Mouse (Mus musculus): ENCODE data around the gene Disp1.

Gene Disp1

GRCm38 (mm10) chr1:183220796-183221718, at the start of gene Disp1:
Gene Disp1 (minus strand): TSS chr1:183221522.
- DNase-seq: peak; percentile 89

DNA sequence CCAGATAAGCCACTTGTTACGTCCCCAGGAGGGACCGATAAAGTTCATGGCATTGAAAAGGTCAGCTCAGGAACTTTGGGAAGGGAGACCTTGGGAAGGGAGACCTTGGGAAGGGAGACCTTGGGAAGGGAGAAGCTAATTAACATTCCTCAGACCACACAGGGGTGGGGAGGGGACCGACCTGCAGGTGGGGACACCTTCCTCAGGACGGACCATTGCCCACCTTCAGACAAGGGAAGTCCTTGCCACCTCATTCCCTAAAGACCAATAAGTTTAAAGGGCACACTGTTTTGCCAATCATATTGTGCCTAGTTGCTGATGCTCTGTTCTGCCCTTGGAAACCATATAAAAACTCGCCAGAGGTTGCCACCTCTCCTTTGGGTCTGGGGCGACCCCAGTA, 46.3 kb upstream of the Disp1 start:
- DNase-seq: no peak

GRCm38 (mm10) chr1:183265921-183266467, 44.7 kb upstream of the Disp1 start:
- DNase-seq: peak; percentile 61

GRCm38 (mm10) chr1:183264145-183265008, 43.1 kb upstream of the Disp1 start:
- no peak for DNase-seq

GRCm38 (mm10) chr1:183252574-183252973, 31.3 kb upstream of the Disp1 start:
- DNase-seq: peak; percentile 34

DNA sequence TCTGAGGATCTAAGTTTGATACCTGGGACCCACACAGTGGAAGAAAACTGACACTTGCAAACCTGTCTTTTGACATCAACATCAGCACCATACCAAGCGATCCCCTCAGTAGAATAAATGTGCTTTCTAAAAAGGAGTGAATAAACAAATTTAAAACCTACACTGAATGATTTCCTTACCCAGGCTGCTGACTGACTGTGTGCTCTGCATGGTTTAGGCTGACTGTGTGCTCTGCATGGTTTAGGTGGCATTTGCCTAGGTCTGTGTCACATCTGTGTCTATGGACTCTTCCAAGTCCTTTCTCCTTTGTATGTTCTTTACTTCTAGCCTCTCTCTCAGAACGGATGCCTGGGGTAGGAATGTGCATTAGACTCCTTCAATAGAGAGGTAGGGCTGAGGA, 30.5 kb upstream of the Disp1 start:
- no peak for DNase-seq

DNA sequence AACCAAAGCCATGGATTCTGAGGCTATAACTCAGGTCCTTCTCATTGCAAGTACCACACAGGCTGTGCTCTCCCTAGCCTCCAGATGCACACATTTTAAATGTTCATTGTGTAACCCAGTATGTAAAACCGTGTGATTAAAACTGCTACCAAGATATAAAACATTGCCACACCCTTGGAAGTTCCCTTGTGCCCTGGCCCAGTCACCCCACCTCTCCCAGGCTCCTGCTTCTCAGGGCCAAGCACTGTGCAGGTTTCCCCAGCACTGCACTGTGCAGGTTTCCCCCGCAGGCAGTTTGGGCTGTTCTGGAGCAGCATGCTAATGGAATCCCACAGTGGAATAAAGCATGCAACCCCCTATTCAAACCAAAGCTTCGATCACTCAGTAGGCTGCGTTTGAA, 29.3 kb upstream of the Disp1 start:
- DNase-seq: no peak

GRCm38 (mm10) chr1:183248144-183248543, 26.8 kb upstream of the Disp1 start:
- no peak for DNase-seq

GRCm38 (mm10) chr1:183243293-183243692, 22.0 kb upstream of the Disp1 start:
- DNase-seq: peak; percentile 53

DNA sequence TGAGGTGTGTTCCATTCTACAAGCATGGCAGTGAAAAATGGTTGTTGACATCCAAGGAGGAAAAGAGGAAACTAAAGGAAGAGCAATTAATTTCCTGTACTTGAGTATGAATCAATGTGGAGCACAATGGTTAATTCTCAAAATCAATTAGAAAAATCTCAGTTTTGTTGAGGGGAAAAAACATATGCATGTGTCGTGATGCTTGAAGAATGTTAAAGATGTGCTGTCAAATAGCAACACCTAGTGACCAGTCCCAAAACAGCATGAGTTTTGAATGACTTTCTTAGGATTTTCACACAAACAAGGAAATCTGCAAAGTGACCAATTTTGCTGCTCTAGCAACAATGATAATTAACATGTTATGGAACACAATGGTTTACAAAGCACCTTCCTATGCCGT, 16.6 kb upstream of the Disp1 start:
- DNase-seq: no peak

- DNase-seq: no peak
Observed at GRCm38 (mm10) chr1:183236460-183236859, 15.1 kb upstream of the Disp1 start.

GRCm38 (mm10) chr1:183233679-183234174, 12.4 kb upstream of the Disp1 start:
- DNase-seq: no peak

DNA sequence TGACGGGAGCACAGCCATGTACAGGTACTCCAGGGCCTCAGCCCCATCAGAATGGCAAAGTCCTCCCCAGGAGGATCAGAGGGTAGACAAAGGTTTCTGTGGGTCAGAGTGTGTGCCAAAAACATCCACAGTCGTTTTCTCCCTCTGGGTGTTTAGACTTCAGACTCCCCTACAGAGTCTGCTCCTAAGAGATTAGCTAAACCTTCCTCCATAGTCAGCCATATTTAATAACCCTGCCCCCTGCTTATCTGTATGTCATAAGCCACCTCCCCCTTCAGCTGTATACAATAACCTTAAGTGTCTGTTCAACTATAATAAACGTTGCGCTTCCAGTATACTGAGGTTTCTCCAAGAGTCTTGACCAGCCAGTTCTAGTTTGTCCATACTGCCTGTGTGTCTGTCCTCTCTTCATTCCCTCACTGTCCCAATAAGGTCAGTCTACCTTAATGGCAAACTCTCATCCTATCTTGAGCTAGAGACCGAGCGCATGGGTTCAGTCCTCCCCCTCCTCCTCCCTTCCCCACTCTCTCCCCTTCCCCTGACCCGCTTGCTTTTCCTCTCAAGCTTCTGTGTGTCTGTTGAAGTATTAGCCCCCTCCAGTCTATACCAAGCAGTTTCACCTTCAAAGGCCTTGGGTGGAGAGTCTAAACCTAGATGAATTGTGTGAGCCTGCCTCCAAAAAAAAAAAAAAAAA, 11.8 kb upstream of the Disp1 start:
- DNase-seq: no peak

DNA sequence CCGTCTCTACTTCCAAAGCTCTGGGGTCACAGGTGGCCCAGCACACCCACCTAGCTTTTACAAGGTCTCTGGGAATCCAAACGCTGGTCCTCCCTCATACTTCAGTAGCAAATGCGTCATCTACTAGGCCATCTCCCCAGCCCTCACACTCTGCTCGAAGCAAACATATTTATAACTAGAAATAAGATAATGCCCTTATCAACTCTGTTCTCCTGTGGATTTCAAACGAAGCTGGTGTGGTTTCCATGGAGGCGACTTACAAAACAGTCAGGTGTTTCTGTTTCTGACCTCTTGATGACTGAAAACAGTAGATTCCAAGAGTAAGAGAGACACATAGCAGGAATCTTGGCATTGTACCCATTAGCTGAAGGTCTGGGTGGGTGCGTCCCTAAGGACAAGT, 6.1 kb upstream of the Disp1 start:
- no peak for DNase-seq

GRCm38 (mm10) chr1:183219021-183219420, 2.3 kb downstream of the Disp1 start:
- DNase-seq: no peak

DNA sequence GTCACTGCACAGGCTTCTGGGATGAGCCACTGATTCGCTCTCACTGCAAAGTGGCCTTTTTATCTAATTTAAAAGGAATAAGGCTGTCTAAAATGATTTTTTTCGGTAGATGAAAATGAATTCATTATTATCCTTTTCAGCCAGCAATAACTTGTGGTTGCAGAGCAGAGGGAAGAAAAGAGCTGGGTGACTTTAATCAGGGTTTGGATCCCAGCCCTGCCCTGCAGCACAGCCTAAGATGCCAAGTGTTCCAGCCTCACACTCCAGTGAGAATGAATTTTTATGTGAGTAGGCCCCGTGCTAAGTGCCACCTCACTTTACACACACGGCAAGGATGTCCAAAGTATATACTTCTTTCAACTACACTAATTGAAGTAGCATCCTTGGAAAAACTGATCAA, 4.6 kb downstream of the Disp1 start:
- no peak for DNase-seq

- DNase-seq: no peak
Observed at GRCm38 (mm10) chr1:183215706-183216105, 5.6 kb downstream of the Disp1 start.

- DNase-seq: peak; percentile 55
Observed at GRCm38 (mm10) chr1:183213850-183214249, 7.5 kb downstream of the Disp1 start.

- no peak for DNase-seq
Observed at GRCm38 (mm10) chr1:183212757-183213211, 8.5 kb downstream of the Disp1 start.

DNA sequence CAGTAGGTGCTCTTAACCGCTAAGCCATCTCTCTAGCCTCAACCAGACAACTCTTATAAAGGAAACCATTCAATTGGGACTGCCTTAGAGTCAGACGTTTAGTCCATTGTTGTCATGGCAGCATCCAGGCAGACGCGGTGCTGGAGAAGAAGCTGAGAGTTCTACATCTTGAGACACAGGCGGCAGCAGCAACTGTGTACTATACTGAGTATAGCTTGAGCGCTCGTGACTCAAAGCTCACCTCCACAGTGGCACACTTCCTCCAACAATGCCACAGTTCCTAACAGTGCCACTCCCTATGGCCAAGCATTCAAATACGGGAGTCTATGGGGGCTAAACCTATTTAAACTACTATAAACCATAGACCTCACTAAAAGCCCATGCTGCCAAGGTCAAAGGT, 11.2 kb downstream of the Disp1 start:
- DNase-seq: no peak

- DNase-seq: no peak
Observed at GRCm38 (mm10) chr1:183207623-183208022, 13.7 kb downstream of the Disp1 start.

DNA sequence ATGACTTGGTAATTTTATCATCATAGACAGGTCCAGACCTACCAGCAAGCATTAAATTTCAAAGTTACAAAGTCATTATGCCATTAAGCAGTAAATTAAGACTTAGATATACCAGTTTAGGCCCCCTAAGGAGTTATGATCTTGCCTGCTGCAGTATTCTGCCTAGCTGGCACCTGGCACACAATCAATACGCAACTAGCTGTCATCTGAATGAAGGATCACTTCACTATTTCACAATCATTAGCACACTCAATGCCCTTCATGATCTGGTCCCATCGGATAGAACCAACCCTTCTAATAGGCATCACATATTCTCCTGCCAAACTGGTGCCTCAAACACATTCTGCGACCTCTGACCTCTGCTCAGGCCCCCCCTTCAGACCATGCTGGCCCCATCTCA, 14.2 kb downstream of the Disp1 start:
- no peak for DNase-seq

DNA sequence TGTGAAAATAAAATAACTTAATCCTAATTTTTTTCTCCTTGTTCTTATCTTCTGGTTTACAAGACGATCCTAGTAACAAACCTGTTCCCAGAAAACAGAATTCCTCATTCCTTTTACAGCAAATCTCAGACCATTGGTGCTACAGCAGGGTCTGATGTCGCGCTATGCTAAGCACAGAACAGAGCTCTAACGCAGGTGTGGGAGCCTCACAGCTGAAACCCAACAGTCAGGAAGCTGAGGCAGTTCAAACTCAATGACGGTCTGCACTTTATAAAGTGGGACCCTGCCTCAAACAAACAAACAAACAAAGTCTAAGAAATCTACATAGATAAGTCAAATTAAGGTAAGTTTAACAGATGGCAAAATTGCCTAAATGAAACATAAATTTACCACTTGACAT, 20.4 kb downstream of the Disp1 start:
- DNase-seq: peak; percentile 55
